Mouse (Mus musculus) layer of hippocampus, adult 18-20 months (tissue): ENCODE measurements around the gene Fyn. TPM values are rescaled to one million over a fixed set of nuclear protein-coding genes. Genes with fewer than 3 reads are reported as not detected.

ENCODE experiments used
- DNase-seq, 2 experiments: peaks; one replicate each; pipeline ENCODE4 v3.0.0; 2022; ENCODE audit warnings: low spot score in 2 of 2
- total RNA-seq, 2 experiments: library from RNA; stranded (reverse); gene quantifications; 2 replicates each; pipeline ENCODE4 v1.2.3; 2021

Fyn gene
- total RNA-seq, 2 experiments from 2014 or later, result 115 to 118 TPM

- DNase-seq, result no peak
Observed at GRCm38 (mm10) chr10:39411857-39412559, 43.4 kb downstream of the Fyn start.

GRCm38 (mm10) chr10:39412826-39413620 is 44.4 kb downstream of the Fyn start:
- DNase-seq, result no peak

GRCm38 (mm10) chr10:39414068-39414467 is 45.4 kb downstream of the Fyn start:
- no peak for DNase-seq

- no peak for DNase-seq
Observed at GRCm38 (mm10) chr10:39415586-39415985, 46.9 kb downstream of the Fyn start.

GRCm38 (mm10) chr10:39417611-39418010 is 49.0 kb downstream of the Fyn start:
- no peak for DNase-seq

- DNase-seq, result no peak
Observed at GRCm38 (mm10) chr10:39418395-39418794, 49.7 kb downstream of the Fyn start.

GRCm38 (mm10) chr10:39420842-39421617 is 52.4 kb downstream of the Fyn start:
- peak in 1 of 2 experiments; percentile 47 for DNase-seq

- peak in 1 of 2 experiments; percentile 56 for DNase-seq
Observed at GRCm38 (mm10) chr10:39421772-39422171, 53.1 kb downstream of the Fyn start.

GRCm38 (mm10) chr10:39424643-39425042 is 56.0 kb downstream of the Fyn start:
- no peak for DNase-seq

- no peak for DNase-seq
Observed at GRCm38 (mm10) chr10:39426033-39426432, 57.4 kb downstream of the Fyn start.

- peak; percentile 50 to 75 for DNase-seq
Observed at GRCm38 (mm10) chr10:39426833-39427490, 58.3 kb downstream of the Fyn start.

- DNase-seq, result no peak
Observed at GRCm38 (mm10) chr10:39429661-39430060, 61.0 kb downstream of the Fyn start.

GRCm38 (mm10) chr10:39430074-39430764 is 61.6 kb downstream of the Fyn start:
- no peak for DNase-seq

- DNase-seq, result no peak
Observed at GRCm38 (mm10) chr10:39431265-39431664, 62.6 kb downstream of the Fyn start.

GRCm38 (mm10) chr10:39432648-39433568 is 64.3 kb downstream of the Fyn start:
- DNase-seq, result no peak

- DNase-seq, result no peak
Observed at GRCm38 (mm10) chr10:39433893-39434292, 65.2 kb downstream of the Fyn start.

- no peak for DNase-seq
Observed at GRCm38 (mm10) chr10:39434758-39435448, 66.2 kb downstream of the Fyn start.

- DNase-seq, result no peak
Observed at GRCm38 (mm10) chr10:39438905-39439304, 70.2 kb downstream of the Fyn start.

- no peak for DNase-seq
Observed at GRCm38 (mm10) chr10:39440506-39440905, 71.9 kb downstream of the Fyn start.
